Mouse (Mus musculus) granulocyte monocyte progenitor cell, adult 5-6 weeks (primary cell): ENCODE data around the gene Pard3. TPM values are rescaled to one million over a fixed set of nuclear protein-coding genes. Genes with fewer than 3 reads are reported as not detected.

Source experiments
- ATAC-seq: replicated peaks from 2 replicates; pipeline ENCODE4 v1.8.0; 2016; ENCODE audit warnings: mild to moderate bottlenecking, moderate TSS enrichment, inconsistent platforms; ENCODE audit not compliant: poor library complexity, severe bottlenecking
- total RNA-seq, 2 experiments: library from RNA; stranded (forward) in 1 of 2; stranded (reverse) in 1 of 2; fragments of 200-712, 200-1000 nt in 1 of 2; fragments of >200 nt in 1 of 2; fragmentation: Nextera tagmentation in 1 of 2; gene quantifications; 2 replicates each; pipeline ENCODE4 v1.2.3; 2014 to 2017

Pard3 gene
- total RNA-seq, 2 experiments from 2014 or later = not detected

DNA sequence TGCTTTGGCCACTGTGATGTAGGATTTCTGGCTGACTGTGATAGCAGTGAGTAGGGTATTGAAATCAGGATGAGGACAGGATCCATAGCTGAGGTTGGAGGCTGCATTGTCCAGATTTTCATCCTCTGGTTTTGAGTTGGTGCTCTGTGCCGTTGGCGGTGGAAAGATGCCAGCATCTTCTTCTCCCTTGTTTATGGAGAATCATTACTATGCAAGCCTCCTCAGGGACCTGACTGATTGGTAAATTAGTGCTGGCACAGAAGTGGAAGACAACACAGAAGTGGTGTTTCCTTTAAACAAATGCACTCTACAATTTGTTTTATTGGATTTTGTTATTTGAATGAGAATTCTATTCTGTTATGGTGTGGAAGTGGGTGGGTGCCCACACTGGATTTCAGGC, 18.8 kb downstream of the Pard3 start:
- ATAC-seq = no peak

DNA sequence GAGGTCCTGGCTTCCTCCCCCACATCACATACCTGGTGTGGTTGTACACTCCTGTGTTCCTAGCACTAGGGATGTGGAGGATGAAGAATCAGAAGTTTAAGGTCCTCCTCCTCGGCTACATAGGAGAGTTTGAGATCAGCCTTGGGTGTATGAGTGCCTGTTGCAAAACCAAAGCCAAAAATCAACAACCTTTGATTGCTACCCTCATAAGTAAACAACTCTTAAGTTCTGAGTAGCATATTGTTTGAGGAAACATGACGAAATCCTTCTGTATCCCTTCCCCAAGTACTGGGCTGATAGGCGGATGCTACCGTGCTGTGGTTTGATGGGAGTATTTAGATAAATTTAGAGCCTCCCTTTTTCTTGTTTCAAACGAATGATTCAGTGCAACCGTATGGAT, 20.9 kb downstream of the Pard3 start:
- ATAC-seq = no peak

DNA sequence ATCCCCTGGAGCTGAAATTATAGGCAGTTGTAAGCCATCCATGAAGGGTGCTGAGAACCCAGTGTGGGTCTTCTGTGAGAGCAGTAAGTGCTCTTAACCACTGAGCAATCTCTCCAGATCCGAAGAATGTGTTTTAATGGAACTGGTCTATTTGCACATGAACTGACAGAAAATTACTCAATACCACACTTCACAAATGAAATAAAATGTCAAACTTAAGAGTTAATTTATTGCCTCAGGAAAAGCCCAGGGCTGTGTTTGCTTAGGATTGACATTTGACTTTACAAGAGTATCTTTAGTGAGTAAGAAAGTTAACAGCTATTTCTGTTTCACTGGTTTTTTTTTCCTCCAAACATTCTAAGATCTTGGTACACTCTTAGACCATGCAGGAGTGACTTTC, 23.7 kb downstream of the Pard3 start:
- no peak for ATAC-seq

DNA sequence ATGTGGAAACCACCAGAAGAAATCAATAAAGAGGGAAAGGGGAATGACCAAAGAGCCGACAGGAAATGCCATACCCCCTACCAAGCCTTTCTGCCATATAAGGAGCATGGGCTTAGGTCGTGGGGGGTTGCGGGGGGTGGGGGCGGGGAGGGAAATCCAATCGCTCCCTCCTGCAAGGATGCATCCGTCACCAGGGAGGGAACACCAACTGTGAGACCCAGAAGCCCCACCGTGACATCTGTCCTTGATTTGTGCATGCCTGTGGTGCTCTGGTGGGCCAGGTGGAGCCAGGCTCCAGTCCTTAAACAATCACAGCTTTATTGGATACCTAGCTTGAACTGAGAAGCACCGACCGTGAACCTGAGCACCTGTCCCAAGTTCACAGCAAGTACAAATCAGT, 24.7 kb downstream of the Pard3 start:
- ATAC-seq = no peak

DNA sequence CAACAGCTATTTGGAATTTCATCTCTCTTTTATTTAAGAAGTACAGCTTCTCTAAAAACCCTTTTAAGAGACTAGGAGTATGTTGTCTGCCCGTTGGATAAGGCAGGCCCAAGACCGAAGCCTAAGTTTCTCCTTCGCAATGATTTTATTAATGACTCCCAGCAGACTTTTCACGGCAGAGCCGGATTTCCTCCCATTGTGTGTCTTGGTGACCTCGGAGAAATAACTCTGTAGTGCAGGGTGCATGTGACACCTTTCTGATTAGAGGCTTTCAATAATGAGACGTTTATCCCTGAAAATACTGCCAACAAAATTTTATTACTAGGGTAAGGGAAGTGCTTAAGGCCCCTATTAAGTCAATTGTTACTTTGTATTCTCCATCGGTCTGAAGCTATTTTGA, 25.3 kb downstream of the Pard3 start:
- no peak for ATAC-seq

DNA sequence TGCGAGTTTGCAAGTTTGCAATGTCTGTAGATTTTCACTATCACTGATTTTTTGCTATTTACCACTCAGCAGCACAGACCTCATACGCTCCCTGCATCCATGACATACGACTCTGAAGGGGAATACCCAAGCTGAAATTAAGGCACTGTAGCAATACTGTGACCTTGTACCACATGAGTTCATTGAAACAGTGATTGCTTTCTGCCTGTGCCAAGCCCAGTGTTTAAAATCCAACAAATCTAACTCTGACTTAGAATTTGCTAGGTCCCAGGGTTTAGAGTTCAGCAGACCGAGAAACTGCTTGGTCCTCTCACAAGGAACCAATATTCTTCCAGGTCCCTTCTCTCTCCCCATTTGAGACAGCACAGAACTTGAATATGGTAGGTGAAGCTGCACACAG, 26.7 kb downstream of the Pard3 start:
- ATAC-seq = no peak

DNA sequence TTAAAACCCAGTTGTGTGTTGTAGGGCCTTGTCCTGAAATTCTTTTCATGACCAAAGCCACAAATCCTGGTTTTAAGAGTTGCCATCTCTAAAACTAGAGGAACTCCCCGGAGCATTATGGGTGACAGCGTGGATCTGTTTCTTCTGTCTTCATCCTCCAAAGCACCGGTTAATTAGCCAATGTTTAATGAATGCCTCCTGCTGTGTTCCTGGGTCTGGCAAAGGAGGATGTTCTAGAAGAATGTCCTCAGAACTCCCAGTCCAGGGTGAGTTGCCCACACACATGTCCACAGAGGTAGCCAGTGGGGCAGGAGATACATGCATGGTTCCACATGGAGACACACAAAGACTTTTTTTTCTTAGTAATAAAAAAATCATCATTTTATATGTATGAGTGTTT, 28.2 kb downstream of the Pard3 start:
- no peak for ATAC-seq

DNA sequence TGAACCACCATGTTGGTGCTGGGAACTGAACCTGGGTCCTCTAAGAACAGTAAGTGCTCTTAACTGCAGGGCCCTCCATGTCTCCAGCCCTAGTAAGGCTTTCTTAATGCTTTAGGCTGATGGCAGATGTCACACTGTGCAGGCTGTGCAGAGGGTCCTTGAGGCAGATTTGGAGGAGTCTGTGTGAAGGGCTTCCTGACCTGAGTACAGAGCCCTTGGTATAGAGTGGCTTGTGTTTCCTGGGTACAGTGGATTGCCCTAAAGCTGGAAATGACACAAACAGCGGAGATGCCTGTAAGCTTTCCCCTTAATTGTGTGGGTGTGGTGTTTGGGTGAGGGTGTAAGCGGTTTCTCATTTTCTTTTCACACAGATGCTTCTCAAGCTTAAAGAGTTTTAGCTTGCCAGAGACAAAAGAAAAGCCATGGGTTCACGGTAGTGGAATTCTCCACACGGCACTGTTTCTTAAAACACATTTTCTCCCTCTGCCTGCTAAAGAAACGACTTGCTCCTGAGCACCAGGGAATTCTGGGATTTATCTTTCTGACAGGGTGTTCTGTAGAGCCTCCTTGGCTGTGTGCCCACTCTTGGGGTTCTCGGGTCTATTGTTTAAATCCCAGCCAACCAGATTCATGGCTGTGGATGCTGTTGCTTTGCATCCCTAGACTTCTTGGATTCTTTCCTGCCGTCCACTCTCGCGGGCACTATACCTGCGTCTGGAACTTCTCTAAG, 28.9 kb downstream of the Pard3 start:
- no peak for ATAC-seq

DNA sequence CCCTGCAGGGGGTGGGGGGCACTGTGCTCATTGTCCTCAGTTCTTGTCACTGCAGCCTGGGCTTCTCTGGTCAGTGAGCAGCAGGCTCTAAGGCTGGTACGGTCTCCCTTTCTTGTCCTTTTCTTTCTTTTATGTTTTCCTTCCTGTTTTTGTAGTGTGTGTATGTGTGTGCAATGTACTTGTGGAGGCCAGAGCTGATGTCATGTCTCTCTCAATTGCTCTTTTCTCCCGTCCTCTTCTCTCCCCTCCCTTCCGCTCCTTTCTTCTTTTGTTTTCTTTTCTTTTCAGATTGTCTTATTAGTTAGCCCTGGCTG, 29.4 kb downstream of the Pard3 start:
- ATAC-seq = no peak

DNA sequence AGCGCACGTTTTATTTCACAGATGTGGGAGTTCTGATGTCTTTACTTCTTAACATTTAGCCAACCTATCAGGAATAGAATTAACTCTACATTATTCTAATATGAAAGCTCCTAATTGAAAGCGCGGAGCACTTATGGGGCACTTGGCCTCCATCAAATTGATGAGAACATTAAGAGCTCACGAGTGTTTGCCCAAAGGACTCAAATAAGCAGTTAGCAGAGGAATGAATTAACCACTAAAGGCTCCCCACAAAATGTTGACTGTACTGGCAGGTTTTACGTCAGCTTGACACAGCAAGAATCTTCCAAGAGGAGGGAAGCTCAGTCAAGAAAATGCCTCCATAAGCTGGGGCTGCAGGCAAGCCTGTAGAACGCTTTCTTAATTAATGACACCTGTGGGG, 32.1 kb downstream of the Pard3 start:
- no peak for ATAC-seq

DNA sequence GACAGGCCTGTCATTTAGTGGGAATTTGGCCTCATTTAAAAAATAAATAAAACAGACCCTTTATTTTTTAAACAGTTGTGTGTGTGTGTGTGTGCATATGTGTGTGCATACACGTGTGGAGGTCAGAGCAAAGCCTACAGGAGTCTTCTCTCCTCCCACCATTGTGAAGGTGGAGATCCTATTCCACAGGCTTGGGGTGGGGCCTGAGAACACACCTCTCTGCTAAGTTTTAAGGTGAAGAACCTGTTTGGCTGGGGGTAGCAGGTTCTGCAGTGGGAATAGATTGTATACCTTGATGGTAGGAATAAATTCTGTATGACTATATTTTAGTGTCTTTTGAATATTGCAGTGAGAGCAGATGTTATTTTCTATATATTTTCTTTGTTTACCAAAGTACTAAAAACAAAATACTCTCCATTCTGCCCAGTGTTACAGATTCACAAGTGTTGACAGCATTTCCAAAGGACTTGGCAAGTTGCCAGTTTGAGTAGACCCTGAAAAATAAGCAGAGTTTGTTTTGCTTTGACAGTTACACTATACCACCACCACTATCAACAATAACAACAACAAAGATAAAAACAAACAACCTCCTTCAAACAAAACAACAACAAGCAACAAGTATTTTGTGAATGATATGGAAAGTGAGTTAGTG, 35.9 kb downstream of the Pard3 start:
- no peak for ATAC-seq

DNA sequence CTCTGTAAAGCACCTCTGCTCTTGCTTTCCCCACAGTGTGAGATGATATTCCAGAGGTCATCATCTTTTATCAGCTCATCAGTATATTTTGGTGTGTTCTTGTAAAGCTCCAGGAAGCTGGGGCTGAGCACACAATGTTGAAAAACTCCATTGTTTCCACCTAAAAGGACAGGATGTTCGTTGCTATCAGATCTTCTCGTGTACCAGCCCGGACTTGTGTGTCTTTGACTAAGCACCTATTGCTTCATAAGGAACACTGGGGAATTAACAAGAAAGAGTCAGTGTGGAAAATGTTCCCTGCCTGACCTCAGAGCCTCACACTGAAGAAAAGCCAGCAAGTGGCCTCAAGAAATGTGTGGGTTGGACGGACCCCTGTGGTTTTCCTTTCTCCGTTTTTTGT, 39.6 kb downstream of the Pard3 start:
- no peak for ATAC-seq

DNA sequence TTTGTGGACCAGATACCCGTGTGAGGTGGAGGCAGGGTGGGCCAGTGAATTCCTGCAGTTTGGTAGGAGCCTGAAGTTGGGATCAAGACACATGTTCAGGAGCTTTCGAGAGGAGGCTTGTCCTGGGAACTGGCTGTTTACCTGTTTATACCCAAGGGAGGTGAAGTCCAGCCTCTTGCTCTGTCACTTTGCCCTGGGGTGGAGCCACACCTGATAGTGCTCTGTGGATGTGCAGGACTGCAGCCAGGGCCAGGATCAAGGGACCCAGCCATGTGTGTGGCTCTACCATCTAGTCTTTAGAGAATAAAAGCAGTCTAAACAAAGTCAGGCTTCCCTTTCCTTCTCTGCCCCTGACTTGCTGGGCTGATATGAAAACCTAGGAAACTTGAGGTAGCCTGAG, 40.9 kb downstream of the Pard3 start:
- ATAC-seq = no peak

DNA sequence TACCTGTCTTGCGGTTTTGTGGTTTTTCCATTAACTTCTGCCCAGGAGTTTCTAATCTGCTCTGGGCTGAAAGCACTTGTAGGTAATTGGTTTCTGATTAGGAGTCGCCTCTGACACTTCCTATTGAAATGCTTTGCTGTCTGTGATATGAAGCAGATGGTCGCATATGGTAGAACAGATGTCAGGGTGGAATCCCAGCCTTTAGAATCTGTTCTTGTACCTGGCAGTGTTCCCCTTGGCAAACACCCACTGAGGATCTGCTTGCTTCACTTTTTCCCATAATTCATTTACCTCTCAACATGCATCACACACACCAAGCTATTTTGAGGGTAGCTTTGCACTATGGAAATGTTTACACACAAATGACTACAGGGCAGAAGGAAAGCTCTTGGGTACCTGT, 44.2 kb downstream of the Pard3 start:
- ATAC-seq = no peak

DNA sequence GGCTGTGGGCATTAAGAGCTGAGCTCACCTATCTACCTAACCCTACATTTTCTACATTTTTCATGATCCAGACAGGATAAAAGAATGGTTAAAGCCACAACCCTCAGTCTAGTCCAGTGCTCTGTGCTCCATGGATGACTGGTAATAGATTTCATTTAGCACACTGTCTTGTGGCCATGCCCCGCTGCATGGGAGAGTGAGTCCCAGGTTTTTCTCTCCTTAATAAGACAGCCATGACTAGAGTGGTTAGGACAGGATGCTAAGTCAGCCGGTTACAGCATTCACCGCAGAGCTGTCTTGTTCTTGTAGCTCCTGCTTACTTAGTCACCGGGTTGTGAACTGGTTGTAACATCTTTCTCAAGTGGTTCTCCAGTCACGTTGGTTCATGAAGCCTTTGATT, 49.5 kb downstream of the Pard3 start:
- ATAC-seq = no peak

DNA sequence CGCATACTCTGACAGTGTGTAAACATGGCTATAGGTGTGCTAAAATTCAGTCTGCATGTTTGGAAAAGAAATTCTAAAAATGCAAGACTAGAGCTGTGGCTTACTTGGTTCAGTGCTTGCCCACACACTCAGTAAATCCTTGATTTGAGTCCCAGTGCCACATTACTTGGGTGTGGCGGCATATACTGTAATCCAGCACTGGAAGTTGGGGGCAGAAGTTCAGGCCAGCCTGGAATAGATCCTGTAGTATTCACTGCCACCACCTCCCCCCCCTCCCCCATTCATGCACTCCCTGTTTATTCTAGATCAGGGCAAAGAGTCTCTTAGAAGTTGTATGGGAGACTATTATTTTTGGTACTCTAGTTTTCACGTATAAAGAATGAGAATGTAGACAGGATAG, 52.1 kb downstream of the Pard3 start:
- no peak for ATAC-seq

DNA sequence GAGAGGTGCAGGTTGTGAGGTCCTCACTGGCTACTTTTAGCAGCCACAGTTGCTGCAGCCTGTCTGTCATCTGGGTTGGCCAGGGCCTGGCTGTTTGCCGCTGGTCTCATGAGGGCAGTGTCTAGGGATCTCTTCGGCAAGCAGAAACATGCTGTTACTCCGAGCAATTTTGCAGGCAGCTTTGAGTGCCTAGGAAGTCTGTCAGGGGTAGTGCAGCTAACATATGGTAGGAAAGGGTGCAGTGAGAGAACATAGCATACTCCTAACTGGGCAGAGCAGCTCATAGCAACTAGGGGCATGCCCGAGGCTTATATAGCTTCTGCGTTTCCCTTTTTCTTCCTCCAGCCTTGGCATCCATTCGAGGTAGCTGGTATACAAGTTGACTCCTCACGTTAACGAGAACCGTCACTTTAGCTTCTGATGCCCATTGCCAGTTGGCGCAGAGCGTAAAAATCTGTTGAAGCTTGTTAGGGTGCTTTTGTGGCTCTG, 54.7 kb downstream of the Pard3 start:
- ATAC-seq = no peak

DNA sequence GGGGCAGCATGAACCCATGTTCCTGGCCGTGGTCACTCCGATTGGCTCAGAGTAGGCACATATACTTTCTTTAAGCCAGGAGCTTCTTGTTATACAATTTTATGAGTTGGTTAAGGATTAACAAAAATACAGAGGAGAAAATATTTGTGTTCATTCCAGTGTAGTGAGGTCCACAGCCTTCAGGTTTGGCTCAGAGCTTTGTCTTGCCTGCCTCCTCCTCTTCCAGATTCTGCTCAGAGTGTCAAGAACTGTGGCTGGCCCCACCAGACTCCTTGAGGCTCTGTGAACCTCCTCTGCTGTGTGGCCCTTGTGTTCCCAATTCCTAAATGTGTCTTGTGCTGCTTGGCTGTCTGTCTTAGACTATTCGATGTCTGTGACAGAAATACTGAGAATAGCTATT, 59.7 kb downstream of the Pard3 start:
- ATAC-seq = no peak

DNA sequence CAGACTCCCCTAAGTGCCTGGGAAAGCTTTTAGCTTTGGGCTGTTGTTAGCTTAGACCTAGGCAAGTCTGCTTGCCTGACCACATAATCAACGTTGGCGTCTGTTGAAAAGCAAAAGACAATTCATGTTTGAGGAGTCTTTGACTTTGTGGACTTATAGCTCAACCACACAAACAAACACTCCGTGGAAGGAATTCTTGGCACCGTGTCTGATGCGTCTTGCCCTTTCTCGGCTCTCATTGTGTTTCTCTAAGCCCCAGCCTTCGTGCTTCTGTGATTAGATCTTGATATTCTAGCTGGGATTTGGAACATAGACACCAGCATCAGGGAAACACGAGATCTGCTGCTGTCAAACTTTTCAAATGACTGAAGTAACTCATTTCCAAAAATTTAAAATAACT, 61.1 kb downstream of the Pard3 start:
- ATAC-seq = no peak

DNA sequence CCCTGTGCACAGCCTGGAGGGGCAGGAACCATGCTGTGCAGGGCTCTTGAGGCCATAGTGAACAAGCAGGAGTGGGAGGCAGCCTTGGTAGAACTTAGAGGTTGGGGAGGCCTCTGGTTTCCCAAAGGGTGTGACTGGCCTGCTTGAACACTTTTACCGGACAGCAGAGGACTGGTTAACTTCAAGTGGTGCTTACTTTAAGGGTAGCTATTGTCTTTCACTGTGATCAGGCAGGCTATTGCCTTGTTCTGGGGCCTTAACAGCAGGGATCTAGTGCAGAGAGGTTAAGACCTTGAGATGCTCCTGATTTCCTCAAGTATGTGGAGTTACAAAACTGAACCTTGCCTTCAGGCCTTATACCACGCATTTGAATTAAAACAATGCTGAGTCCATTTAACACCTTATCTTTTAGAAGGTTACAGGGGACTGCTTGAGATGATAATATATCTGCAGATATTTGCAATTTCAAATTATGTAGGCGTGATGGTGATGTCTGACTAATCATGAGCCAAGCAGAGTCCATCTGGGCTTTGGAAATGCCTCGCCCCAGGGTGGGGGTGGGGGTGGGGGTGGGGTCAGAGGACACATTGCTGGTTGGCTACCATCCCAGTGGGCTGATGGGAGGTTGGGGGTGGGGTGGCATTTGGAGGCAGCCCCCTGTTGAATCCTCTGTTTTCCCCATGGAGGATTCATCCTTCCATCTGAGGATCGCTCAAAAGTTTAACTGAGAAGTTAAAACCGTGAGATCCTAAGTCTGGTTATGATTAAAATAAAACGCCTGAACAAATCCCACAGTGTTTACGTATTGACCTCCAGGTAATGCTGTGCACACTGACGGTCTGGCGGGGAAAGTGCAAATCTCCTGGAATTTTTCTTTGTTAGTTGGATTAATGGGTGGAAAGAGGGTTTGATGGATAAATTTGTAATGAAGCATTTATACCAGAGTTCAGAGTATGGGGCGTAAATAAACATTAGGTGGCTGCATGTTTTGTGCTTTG, 62.3 kb downstream of the Pard3 start:
- ATAC-seq = no peak

DNA sequence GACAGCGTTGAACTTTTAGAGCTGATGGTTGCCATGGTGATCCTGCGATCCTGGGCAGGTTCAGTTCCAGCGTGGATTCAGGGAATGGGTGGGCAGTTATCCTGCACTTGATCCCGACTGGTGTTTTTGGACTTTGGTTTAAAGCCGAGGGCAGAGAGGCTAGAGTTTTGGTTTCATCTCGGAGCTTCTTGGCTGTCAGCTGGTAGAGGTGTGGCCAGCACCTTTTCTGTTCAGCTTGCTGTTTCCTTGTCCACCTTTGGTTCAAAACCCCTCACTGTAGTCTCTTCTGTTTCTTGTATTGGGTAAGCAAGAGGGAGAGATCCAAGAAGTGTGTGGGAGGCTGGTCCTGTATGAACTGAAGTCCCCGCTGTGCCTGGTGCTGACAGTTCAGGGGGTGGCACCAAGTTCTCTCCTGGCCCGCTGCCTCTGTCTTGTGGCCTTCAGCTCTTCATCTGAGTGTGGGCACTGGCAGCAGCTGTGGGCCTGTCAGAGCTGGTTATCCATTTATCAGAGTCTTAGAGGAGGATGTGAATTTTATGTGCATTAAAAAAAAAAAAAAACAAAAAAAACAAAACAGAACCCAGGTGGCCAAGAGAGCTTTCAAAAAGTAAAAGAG, 65.2 kb downstream of the Pard3 start:
- no peak for ATAC-seq
